Mouse (Mus musculus) small intestine, adult 2 months (tissue): ENCODE results near the gene Lsm12.

Experiments
- CTCF ChIP-seq: fragments of 200-500 bp; IDR thresholded peaks from 2 replicates; pipeline ENCODE4 v1.5.1; 2012; ENCODE audit warnings: low read depth, mild to moderate bottlenecking, control low read depth, inconsistent platforms, low read length, moderate library complexity, mixed read lengths; ENCODE audit not compliant: insufficient replicate concordance, insufficient read length; ENCODE audit errors: extremely low read depth
- POLR2A ChIP-seq: fragments of 200-500 bp; IDR thresholded peaks from 2 replicates; pipeline ENCODE4 v1.6.1; 2012; ENCODE audit warnings: low read depth, mild to moderate bottlenecking, control low read depth, inconsistent platforms, low read length, moderate library complexity

- TF ChIP-seq POLR2A (no peak), CTCF (no peak)
These were observed 23.8 kb upstream of the Lsm12 start for GRCm38 (mm10) chr11:102208846-102209245.
